Mouse (Mus musculus): ENCODE data around the gene Bahcc1.

The Bahcc1 gene

GRCm38 (mm10) chr11:120262356-120262901 is 29.7 kb downstream of the Bahcc1 start:
- DNase-seq, result peak; percentile 78

DNA sequence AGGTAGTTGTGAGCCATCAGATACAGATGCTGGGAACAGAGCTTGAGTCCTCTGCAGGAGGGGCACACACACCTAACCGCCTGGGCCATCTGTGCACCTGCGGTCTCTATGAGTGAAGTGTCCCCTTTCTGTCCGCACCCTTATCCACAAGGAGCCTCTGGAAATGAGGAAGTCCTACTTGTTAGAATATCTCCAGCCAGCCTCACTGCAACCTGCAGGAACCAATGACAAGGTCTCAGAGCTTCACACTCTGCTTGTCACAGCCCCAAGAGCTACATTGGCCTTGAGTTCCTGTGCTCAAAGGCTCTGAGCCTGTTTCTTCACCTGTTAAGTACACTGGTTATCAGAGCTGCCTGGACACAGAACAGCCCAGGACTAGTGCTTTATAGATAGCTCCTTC is 30.4 kb downstream of the Bahcc1 start:
- no peak for DNase-seq

DNA sequence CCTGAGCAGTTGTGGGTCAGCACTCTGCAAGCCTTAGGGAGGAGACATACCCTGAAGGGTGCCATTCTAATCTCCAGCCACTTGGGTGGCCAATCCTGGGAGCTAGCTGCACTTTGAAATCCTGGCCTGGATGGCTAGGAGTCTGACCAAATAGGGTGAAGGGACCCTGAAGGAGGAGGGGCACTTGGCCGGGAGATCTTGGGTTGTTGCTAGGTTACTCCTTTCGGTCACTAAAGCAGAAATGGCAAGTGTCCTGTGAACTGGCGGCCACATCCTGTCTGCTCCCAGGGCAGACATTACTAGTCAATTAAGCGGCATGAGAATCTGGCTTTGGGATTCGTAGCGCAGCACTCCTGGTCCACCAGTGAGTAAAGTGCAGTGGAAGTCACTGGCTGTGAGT is 31.3 kb downstream of the Bahcc1 start:
- no peak for DNase-seq

DNA sequence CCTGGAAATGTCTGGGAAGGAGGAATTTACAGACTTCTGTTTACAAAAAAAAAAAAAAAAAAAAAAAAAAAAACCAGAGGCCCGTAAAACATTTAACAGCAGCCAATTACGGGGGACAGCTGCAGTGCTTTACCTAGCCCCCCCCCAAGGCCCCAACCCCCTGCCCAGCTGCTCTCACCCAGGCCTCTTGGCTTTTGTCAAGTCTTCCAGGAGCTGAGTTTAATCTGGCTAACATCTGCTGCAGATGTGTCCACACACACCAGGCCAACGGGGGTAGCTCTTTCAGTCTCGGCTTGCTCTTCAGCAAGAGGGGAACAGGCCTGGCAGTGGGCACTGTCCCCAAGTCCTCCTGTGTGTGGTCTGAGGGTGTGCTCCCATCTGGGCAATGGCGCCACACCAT is 32.7 kb downstream of the Bahcc1 start:
- no peak for DNase-seq

- no peak for DNase-seq
These were observed 33.6 kb downstream of the Bahcc1 start for GRCm38 (mm10) chr11:120266259-120266758.

- no peak for DNase-seq
These were observed 34.5 kb downstream of the Bahcc1 start for GRCm38 (mm10) chr11:120267274-120267673.

DNA sequence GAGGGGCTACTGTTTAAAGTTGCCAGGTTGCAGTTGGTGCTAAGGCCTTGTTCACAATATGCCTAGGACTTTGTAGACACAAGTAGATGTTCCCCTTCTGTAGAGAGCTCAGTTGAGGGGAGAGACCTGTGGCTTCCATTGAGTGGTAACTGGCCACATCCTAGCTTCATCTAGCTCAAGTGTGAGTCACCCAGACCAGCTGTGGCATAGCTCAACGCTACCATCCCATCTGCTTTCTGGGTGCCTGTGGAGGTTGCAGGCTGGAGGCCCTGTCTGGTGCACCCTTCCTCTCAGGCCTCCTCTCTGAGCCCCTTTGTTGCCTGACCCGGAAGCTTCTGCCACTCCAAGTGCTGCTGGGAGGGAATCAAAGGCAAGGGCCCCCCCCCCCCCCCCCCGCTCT is 34.9 kb downstream of the Bahcc1 start:
- DNase-seq, result no peak

DNA sequence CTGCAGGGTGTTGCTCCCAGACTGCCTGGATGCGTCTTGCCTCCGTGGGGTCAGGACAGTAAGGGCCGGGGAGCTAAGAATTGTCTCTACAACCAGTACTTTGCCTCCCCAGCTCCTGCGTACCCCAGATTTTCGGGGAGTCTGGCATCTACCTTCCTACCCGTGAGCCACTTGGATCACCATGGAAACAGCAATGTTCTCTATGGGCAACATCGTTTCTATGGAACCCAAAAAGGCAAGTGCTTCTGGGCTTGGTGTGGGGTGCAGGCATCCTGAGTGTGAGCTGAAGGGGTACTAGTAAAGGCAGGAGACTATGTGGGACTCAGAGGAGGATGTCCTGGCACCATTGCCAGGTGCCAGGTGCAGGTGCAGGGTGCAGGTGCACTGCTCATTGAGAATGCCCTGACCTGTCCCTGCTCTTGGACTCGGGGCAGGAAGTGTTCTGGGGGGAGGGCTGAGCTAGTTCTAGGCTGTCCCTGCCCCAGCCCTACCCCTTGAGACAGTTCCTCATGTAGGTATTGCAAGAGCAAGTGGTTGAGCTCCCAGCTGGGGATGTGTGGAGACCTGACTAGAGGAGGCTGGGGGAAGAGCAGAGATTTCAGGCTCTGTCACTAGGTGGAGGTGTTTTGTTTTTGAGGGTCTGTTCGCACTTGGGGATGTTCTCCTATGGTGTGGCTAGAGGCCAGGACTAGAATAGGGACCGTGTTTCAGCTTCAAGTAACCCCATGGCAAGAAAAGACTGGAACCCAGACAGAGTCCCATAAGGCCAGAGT is 35.6 kb downstream of the Bahcc1 start:
- no peak for DNase-seq

GRCm38 (mm10) chr11:120269007-120269406 is 36.3 kb downstream of the Bahcc1 start:
- DNase-seq, result no peak

GRCm38 (mm10) chr11:120269498-120270104 is 36.9 kb downstream of the Bahcc1 start:
- no peak for DNase-seq

- no peak for DNase-seq
These were observed 46.6 kb downstream of the Bahcc1 start for GRCm38 (mm10) chr11:120279335-120279734.

- peak; percentile 72 for DNase-seq
These were observed 47.6 kb downstream of the Bahcc1 start for GRCm38 (mm10) chr11:120280281-120280773.

DNA sequence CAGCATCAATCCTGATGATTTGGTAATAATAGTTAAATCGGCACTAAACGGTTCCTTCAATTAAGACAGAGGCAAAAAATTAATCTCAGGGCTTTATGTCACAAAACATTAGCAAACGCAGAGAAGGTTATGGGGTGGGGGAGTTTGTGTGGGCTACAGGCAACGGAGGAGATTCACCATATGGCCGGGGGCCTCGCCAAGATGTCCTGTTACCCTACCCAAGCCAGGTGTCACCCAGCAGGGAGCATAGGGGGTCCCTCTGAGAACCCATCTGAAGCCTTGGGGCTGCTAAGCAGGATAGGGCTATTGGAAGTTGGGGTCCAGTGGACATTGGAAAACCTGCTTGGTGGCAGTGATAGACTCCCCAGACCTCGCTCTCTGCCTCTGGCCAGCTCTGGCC is 48.0 kb downstream of the Bahcc1 start:
- no peak for DNase-seq

- no peak for DNase-seq
These were observed 48.5 kb downstream of the Bahcc1 start for GRCm38 (mm10) chr11:120281197-120281596.

DNA sequence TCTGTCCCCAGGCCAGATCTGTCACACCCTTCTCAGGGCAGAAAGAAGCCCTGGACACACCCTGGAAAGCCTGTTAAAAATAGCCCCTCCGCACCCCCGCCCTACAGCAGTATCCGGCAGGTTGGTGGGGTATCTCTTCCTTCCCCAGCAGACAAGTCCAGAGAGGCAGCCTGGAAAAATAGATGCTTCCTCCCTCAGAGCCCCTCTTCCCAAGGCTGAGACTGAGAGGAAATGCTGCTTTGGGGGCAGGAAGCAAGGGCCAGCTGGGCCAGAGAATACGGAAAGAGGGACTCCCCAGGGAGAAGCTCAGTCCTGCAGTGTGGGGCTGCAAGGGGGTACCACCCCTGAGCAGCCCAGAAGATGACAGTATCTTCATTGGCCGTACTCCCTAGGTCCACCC is 50.8 kb downstream of the Bahcc1 start:
- DNase-seq, result no peak

- DNase-seq, result no peak
These were observed 56.9 kb downstream of the Bahcc1 start for GRCm38 (mm10) chr11:120289644-120290043.

DNA sequence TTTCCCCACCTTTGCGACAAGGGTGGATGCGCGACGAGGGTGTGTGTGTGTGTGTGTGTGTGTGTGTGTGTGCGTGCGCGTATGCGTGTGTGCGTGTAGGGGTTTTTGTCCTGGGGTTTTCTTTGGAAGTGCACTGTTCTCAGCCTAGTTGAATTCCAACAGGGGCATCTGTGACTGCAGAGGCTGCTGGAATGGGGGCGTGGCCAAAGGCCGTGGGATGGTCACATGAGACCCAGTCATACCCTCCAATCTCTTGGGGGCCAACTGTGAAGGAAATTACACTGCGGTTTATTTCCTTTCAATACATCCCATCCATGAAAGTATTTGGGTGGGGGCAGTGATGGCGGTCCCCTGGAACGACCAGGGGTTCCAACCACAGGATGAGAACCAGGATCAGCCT is 57.5 kb downstream of the Bahcc1 start:
- DNase-seq, result no peak

- no peak for DNase-seq
These were observed 61.0 kb downstream of the Bahcc1 start for GRCm38 (mm10) chr11:120293714-120294113.

DNA sequence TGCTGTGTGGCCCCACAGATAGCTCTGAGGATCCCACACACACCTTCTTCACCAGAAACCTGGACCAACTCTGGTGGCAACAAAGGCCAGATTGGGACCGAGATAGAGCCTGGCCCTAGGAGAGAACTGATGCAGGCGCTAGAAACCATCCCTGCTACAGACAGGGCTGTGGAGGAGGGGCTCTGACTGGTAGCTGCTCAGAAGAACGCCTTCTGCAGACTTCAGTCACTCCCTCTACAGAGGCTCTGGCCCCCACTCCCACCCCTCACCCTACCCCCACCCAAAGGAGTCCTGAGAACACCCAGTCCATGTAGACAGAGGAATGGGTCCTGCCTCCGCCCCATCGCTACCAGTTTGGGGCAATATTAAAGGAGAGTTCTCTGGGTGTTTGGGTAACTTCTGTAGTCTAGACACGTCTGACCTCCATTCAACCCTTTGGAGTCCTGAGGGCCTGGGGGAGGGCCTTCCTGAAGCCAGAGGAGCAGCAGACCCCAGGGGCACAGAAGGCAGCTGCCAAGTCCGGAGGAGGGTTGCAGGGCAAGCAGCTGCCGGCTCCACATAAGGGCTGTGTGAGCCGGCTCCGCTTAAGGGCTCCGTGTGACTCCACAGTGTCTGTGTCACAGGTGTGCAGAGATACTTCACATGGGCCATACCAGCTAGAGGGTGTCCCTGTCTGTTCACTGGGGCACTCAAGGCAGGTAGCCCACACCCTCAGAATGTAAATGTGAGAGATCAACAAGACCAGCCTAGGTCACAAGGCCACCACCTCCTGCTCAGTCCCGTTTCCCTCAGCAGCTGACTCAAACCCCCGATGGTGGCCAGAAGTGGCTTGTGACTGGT is 63.8 kb downstream of the Bahcc1 start:
- no peak for DNase-seq

- no peak for DNase-seq
These were observed 65.0 kb downstream of the Bahcc1 start for GRCm38 (mm10) chr11:120297767-120298166.

DNA sequence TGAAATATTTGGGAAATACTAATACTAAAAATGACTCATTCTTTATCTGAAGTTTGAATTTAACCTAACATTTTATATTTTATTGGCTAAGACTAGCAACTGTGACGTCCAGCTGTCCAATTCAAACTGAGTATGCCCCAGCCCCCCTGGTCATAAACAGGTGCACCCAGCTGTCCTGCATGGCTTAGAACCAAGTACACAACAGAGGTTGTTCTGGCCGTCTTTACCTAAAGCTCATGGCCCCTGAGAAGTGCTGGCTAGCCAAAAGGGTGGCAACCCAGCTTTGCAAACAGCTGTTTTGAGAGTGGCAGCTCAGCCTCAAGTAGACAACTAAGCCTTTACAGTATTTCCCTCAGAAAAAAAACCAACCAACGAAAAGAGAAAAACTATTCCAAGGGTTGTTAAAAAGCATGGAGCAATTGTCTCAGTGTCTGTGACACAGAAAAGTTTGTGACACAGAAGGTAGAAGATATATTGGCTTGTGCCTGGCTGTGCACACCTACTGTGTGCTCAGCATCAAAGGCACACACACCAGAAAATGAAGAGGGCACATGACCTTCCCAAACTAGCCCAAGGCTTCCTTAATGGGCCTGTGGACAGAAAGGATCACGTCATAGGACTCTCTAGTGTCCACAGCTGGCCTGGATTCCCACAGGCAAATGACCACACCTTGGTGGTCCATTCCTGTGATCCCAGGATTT is 65.8 kb downstream of the Bahcc1 start:
- no peak for DNase-seq

DNA sequence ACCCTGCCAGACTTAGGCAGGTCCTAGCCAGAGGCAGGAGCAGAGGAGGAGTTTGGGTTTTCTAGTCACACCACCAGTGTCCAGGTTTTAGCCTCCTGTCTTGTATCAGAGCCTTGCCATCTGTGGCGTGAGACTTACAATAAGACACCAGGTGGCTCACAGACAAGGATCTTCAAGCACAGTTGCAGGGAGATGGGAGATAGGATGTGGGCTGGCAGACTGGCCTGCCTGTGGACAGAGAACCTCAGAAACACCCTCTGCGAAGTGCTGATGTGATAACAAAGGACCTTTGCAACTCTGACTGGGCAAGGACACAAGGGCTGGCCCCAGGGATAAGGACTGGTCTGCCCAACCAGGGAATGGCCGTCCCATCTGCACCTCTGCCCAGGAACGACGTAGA is 66.7 kb downstream of the Bahcc1 start:
- no peak for DNase-seq

All from cerebellum, adult 8-10 months (tissue).